Mouse (Mus musculus) megakaryocyte, embryonic 14.5 days (primary cell): ENCODE measurements at regions not wholly inside any gene's neighbourhood (a gene's known extent, or its start where the extent isn't known, plus 50 kb on each side); places are given as distances from the start of the nearest gene placed in this dataset.

Experiments used
- H3K27me3 ChIP-seq: replicated peaks from 2 replicates; pipeline ENCODE3; 2012; ENCODE audit warnings: inconsistent platforms
- H3K36me3 ChIP-seq: replicated peaks from 2 replicates; pipeline ENCODE3; 2012; ENCODE audit warnings: low read length, inconsistent platforms, mixed read lengths
- H3K4me1 ChIP-seq: 2 replicates; pipeline ENCODE4 v1.6.1; 2012; ENCODE audit warnings: inconsistent platforms
- H3K4me3 ChIP-seq: replicated peaks from 2 replicates; pipeline ENCODE3; 2012; ENCODE audit warnings: moderate library complexity, mild to moderate bottlenecking, inconsistent platforms
- H3K9me3 ChIP-seq: 2 replicates; pipeline ENCODE4 v1.6.1; 2012; ENCODE audit warnings: inconsistent platforms
- FLI1 ChIP-seq: IDR thresholded peaks from 2 replicates; pipeline ENCODE4 v1.6.1; 2012; ENCODE audit warnings: low read length, inconsistent platforms, mixed read lengths
- GATA1 ChIP-seq: IDR thresholded peaks from 3 replicates; pipeline ENCODE4 v1.6.1; 2012; ENCODE audit warnings: mixed read lengths, low read length, inconsistent platforms, borderline replicate concordance

DNA sequence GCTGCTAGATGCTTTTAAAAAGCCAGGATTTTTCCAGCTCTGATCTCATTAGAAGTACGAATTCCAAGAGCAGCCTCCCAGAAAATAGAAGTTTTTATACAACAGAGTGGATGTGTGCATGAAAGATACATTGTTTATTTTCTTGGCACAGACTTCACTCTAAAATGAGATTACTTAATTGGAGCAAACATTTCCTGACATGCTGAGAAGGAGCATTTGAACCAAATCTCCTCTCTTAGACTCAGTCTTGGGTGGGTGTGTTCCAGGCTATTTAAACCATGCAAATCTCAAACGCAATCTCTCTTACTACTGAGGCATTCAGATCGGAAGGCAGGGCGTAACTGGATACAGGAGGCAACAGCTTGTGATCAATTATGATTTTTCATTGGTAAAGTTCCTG lies 59.2 kb downstream of the Foxd1 start:
- H3K4me1 ChIP-seq, result no peaks in the 10 kb centered on the region
- TF ChIP-seq GATA1, result no peak
- no peak for TF ChIP-seq FLI1
- H3K9me3 ChIP-seq, result 0 out of 2 replicates have a peak, but pooled peaks cover 2% of the 10 kb centered on the region

More for the DNA sequence above, 59.2 kb downstream of the Foxd1 start:
- Histone ChIP-seq H3K36me3 (no peaks in the 10 kb centered on the region), H3K27me3 (peaks cover 5% of the 10 kb centered on the region), H3K4me3 (no peak overlapping the region)
